Mouse (Mus musculus): ENCODE measurements around the gene Dync1li1.

GRCm38 (mm10) chr9:114668047-114668446 is 20.5 kb upstream of the Dync1li1 start:
- TF ChIP-seq CTCF (IDR thresholded peaks at IDR 0.05; ENCODE audit: low read depth): no peak
- no peak for TF ChIP-seq EP300 (IDR thresholded peaks at IDR 0.05; ENCODE audit: low read depth)
